Mouse (Mus musculus): ENCODE measurements around the gene Telo2. TPM values are rescaled to one million over a fixed set of nuclear protein-coding genes. Genes with fewer than 3 reads are reported as not detected.

Telo2 gene
- polyA plus RNA-seq, 1 experiment: 18.5 TPM

Other genes starting within 250 kb of the Telo2 start
- 0.94 and 1.7 TPM in 2 replicates for gene Igfals, start 250.0 kb downstream of the Telo2 start, polyA plus RNA-seq (2012; rRNA removed)
- 17.6 and 22.4 TPM in 2 replicates for gene Nubp2, start 229.6 kb downstream of the Telo2 start, polyA plus RNA-seq (2012; rRNA removed)
- gene Spsb3, start 229.3 kb downstream of the Telo2 start, polyA plus RNA-seq (2012; rRNA removed): 30.2 and 34.8 TPM in 2 replicates
- 34.7 and 40.0 TPM in 2 replicates for gene Eme2, start 220.9 kb downstream of the Telo2 start, polyA plus RNA-seq (2012; rRNA removed)
- gene Mrps34, start 220.9 kb downstream of the Telo2 start, polyA plus RNA-seq (2012; rRNA removed): 75.8 and 85.5 TPM in 2 replicates
- gene Nme3, start 219.5 kb downstream of the Telo2 start, polyA plus RNA-seq (2012; rRNA removed): 64.2 and 64.4 TPM in 2 replicates
- gene Mapk8ip3, start 179.0 kb downstream of the Telo2 start, polyA plus RNA-seq (2012; rRNA removed): 86.0 and 88.1 TPM in 2 replicates
- gene Jpt2, start 155.3 kb downstream of the Telo2 start, polyA plus RNA-seq (2012; rRNA removed): 17.8 and 22.6 TPM in 2 replicates
- gene Cramp1l, start 100.2 kb downstream of the Telo2 start, polyA plus RNA-seq (2012; rRNA removed): 15.7 and 16.0 TPM in 2 replicates
- 11.9 and 12.7 TPM in 2 replicates for gene Ift140, start 99.9 kb downstream of the Telo2 start, polyA plus RNA-seq (2012; rRNA removed)
- gene Tmem204, start 32.4 kb downstream of the Telo2 start, polyA plus RNA-seq (2012; rRNA removed): 36.2 and 42.6 TPM in 2 replicates
- gene Ptx4, start 4.8 kb upstream of the Telo2 start, polyA plus RNA-seq (2012; rRNA removed): not detected in 2 replicates
- gene Clcn7, start 17.4 kb upstream of the Telo2 start, polyA plus RNA-seq (2012; rRNA removed): 34.2 and 35.0 TPM in 2 replicates
- gene Ccdc154, start 46.5 kb upstream of the Telo2 start, polyA plus RNA-seq (2012; rRNA removed): 0.18 and 0.19 TPM in 2 replicates
- 0.07 TPM in 1 of 2 replicates, not detected in the other for gene Gm38655, start 59.5 kb upstream of the Telo2 start, polyA plus RNA-seq (2012; rRNA removed)
- gene BC003965, start 68.6 kb upstream of the Telo2 start, polyA plus RNA-seq (2012; rRNA removed): 16.5 and 20.9 TPM in 2 replicates
- 15.6 and 16.4 TPM in 2 replicates for gene Unkl, start 72.4 kb upstream of the Telo2 start, polyA plus RNA-seq (2012; rRNA removed)
- 43.2 and 48.8 TPM in 2 replicates for gene Gnptg, start 124.2 kb upstream of the Telo2 start, polyA plus RNA-seq (2012; rRNA removed)
- gene Tsr3, start 124.2 kb upstream of the Telo2 start, polyA plus RNA-seq (2012; rRNA removed): 28.2 and 35.6 TPM in 2 replicates
- gene Baiap3, start 140.4 kb upstream of the Telo2 start, polyA plus RNA-seq (2012; rRNA removed): 8.7 and 11.1 TPM in 2 replicates
- 322 and 393 TPM in 2 replicates for gene Ube2i, start 158.7 kb upstream of the Telo2 start, polyA plus RNA-seq (2012; rRNA removed)
- 0.28 and 0.40 TPM in 2 replicates for gene Prss34, start 182.4 kb upstream of the Telo2 start, polyA plus RNA-seq (2012; rRNA removed)
- not detected in 2 replicates for gene Prss28, start 192.7 kb upstream of the Telo2 start, polyA plus RNA-seq (2012; rRNA removed)
- gene Prss29, start 202.7 kb upstream of the Telo2 start, polyA plus RNA-seq (2012; rRNA removed): not detected in 2 replicates
- gene Tpsab1, start 229.6 kb upstream of the Telo2 start, polyA plus RNA-seq (2012; rRNA removed): 0.28 and 0.37 TPM in 2 replicates